Mouse (Mus musculus) thymus, postnatal 14 days (tissue): ENCODE results near the gene Mrgprb4.

ENCODE experiments used
- DNase-seq: peaks from one replicate; pipeline ENCODE4 v3.0.0; 2021

The Mrgprb4 gene

DNA sequence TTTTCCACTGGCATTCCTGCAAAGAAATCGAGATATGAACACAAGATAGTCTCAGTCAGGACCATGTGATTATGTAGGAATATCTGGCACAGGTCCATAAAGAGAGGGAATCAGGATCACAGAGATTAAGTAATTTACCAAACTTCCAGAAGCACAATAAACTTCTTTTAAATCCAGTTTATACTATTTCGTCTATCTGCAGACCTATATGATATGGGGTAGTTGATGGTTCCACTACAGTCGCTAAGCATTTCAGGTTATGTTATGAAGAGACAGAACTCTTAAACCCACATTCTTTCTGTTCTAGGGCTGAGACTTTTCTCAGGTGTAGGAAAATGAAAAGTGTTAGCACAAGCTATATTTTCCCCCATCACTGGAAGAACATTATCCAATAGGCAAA lies at the start of gene Mrgprb4:
Mrgprb4 (minus strand) TSS at position 101 of the 400 bp plus-strand sequence.
- no peak for DNase-seq

- no peak for DNase-seq
Observed at GRCm38 (mm10) chr7:48226114-48226513, 27.0 kb upstream of the Mrgprb4 start.

GRCm38 (mm10) chr7:48225065-48225464 lies 26.0 kb upstream of the Mrgprb4 start:
- DNase-seq = no peak

- no peak for DNase-seq
Observed at GRCm38 (mm10) chr7:48168919-48169318, 30.2 kb downstream of the Mrgprb4 start, which contains the start of gene Mrgprb5. Gene Mrgprb5, minus strand, starts transcription at chr7:48169019.

- no peak for DNase-seq
Observed at GRCm38 (mm10) chr7:48167471-48167870, 31.6 kb downstream of the Mrgprb4 start.
